Mouse (Mus musculus) erythroblast, embryonic 14.5 days (primary cell): ENCODE data around the gene Gm21797.
"Not testable (repeated sequence)": the region's sequence is repeated elsewhere in the genome, so short reads cannot be mapped to it uniquely, and the experiment has no call there.

Source experiments
- GATA1 ChIP-seq: IDR thresholded peaks from 2 replicates; pipeline ENCODE4 v1.6.1; 2012; ENCODE audit warnings: low read length, inconsistent platforms, mixed read lengths
- TAL1 ChIP-seq: IDR thresholded peaks from 3 replicates; pipeline ENCODE4 v1.6.1; 2012; ENCODE audit warnings: low read length, inconsistent platforms, mixed read lengths

- not testable (repeated sequence) for TF ChIP-seq TAL1, GATA1
These were observed 29.0 kb upstream of the Gm21797 start, which contains the start of gene Gm20795 for GRCm38 (mm10) chrY:40804614-40805013.
